11 mouse cellular contexts compared by ENCODE assay signal in genomic region chr15:89592548-89592947, GRCm38 (mm10). TPM values are rescaled to one million over a fixed set of nuclear protein-coding genes. Genes with fewer than 3 reads are reported as not detected.
DNase-seq lines count a peak whose midpoint lies in the region; ATAC-seq and TF ChIP-seq lines count a peak whose summit lies in the region.
"Had no signal": no experiment of that assay in that cellular context is flagged by ENCODE, and none has a peak within 500 bp of the region (broad histone marks: within the 10 kb centered on the region; RNA-seq: fewer than 3 reads in every experiment).

No protein-coding gene starts in this region.

- DNase-seq in liver, postnatal 0 days = no peak
- no peak for DNase-seq in forebrain, embryonic 14.5 days (ENCODE audit: low spot score)
- DNase-seq in limb, embryonic 14.5 days (ENCODE audit: low spot score) = peak; percentile 10
- DNase-seq in left cerebral cortex, postnatal 14 days (ENCODE audit: low spot score in 2 of 2) = no peak
- no peak for DNase-seq in kidney, adult 2 months
- DNase-seq: kidney, adult 18-20 months; lung, postnatal 10 days had no signal

- no peak for ATAC-seq in liver, embryonic 12.5 days
- ATAC-seq in liver, postnatal 0 days = no peak
- peak; percentile 15 for ATAC-seq in forebrain, embryonic 14.5 days
- ATAC-seq in limb, embryonic 14.5 days (ENCODE audit: low FRiP score, low read depth) = no peak
- no peak for ATAC-seq in stomach, embryonic 15.5 days (ENCODE audit: insufficient read depth, low FRiP score, low read depth)
- ATAC-seq in megakaryocyte-erythroid progenitor cell, adult 5-6 weeks (replicated peaks; ENCODE audit: low FRiP score, low TSS enrichment, poor library complexity, severe bottlenecking) = no peak

- no peak overlapping the region for H3K9ac ChIP-seq in liver, embryonic 12.5 days
- H3K9ac ChIP-seq in liver, postnatal 0 days (replicated peaks) = no peak overlapping the region
- peak overlapping the region; percentile 80 for H3K9ac ChIP-seq in forebrain, embryonic 14.5 days (ENCODE audit: low read length)
- H3K9ac ChIP-seq in limb, embryonic 14.5 days (ENCODE audit: low read depth, low read length, severe bottlenecking) = peak overlapping the region; percentile 73
- H3K9ac ChIP-seq in stomach, embryonic 15.5 days = no peak overlapping the region

- H3K4me3 ChIP-seq in liver, embryonic 12.5 days = 0 out of 2 replicates have a peak overlapping the region, but pooled peaks have one; percentile 72
- H3K4me3 ChIP-seq in liver, postnatal 0 days (ENCODE audit: low read depth, low read length) = no peak overlapping the region
- no peak overlapping the region for H3K4me3 ChIP-seq in forebrain, embryonic 14.5 days (ENCODE audit: low read depth, low read length)
- H3K4me3 ChIP-seq in limb, embryonic 14.5 days (replicated peaks; ENCODE audit: low read length) = peak overlapping the region; percentile 70; the same call in 1 of the 2 replicates
- H3K4me3 ChIP-seq in stomach, embryonic 15.5 days (replicated peaks) = peak overlapping the region; percentile 64; the same call in 1 of the 2 replicates
- H3K4me3 ChIP-seq in kidney, adult 2 months (ENCODE audit: insufficient read depth, low read depth, low read length) = no peak overlapping the region

- no peaks in the 10 kb centered on the region for H3K36me3 ChIP-seq in liver, embryonic 12.5 days
- no peaks in the 10 kb centered on the region for H3K36me3 ChIP-seq in liver, postnatal 0 days (replicated peaks; ENCODE audit: insufficient read depth, low read length)
- H3K36me3 ChIP-seq in forebrain, embryonic 14.5 days (ENCODE audit: control insufficient read depth, insufficient read depth, low read length) = peaks cover 8% of the 10 kb centered on the region; the same call in 1 of the 2 replicates
- peaks cover 5% of the 10 kb centered on the region; the same call in 1 of the 2 replicates for H3K36me3 ChIP-seq in limb, embryonic 14.5 days (ENCODE audit: control insufficient read depth, insufficient read depth, low read length)
- H3K36me3 ChIP-seq in stomach, embryonic 15.5 days = no peaks in the 10 kb centered on the region
- H3K36me3 ChIP-seq in kidney, adult 2 months (ENCODE audit: control insufficient read depth, insufficient read depth, low read length) = no peaks in the 10 kb centered on the region

- intact Hi-C loops in left cerebral cortex, postnatal 14 days (cut with DNase I) = no loop called here

- H3K4me1 ChIP-seq in liver, embryonic 12.5 days = peaks cover 19% of the 10 kb centered on the region
- H3K4me1 ChIP-seq in liver, postnatal 0 days (ENCODE audit: insufficient read depth) = peaks cover 5% of the 10 kb centered on the region
- H3K4me1 ChIP-seq in forebrain, embryonic 14.5 days (ENCODE audit: control insufficient read depth, insufficient read depth, low read length) = peaks cover 5% of the 10 kb centered on the region; the same call in 1 of the 2 replicates
- H3K4me1 ChIP-seq in limb, embryonic 14.5 days (ENCODE audit: control insufficient read depth, insufficient read depth, low read length) = peaks cover 8% of the 10 kb centered on the region
- no peaks in the 10 kb centered on the region for H3K4me1 ChIP-seq in stomach, embryonic 15.5 days
- H3K4me1 ChIP-seq in kidney, adult 2 months (ENCODE audit: control insufficient read depth, insufficient read depth, low read length) = peaks cover 4% of the 10 kb centered on the region; the same call in 1 of the 2 replicates

- no peak overlapping the region for H3K27ac ChIP-seq in liver, embryonic 12.5 days
- no peak overlapping the region for H3K27ac ChIP-seq in liver, postnatal 0 days (ENCODE audit: low read depth)
- H3K27ac ChIP-seq in forebrain, embryonic 14.5 days (ENCODE audit: low read depth, low read length) = no peak overlapping the region
- no peak overlapping the region for H3K27ac ChIP-seq in limb, embryonic 14.5 days (replicated peaks; ENCODE audit: low read depth, low read length)
- no peak overlapping the region for H3K27ac ChIP-seq in stomach, embryonic 15.5 days
- no peak overlapping the region for H3K27ac ChIP-seq in kidney, adult 2 months (ENCODE audit: insufficient read depth, low read depth, low read length)

- peak overlapping the region; percentile 74 for H3K4me2 ChIP-seq in liver, embryonic 12.5 days
- H3K4me2 ChIP-seq in liver, postnatal 0 days (ENCODE audit: low read depth, low read length) = no peak overlapping the region
- H3K4me2 ChIP-seq in forebrain, embryonic 14.5 days (ENCODE audit: low read length) = peak overlapping the region; percentile 74
- H3K4me2 ChIP-seq in limb, embryonic 14.5 days (replicated peaks; ENCODE audit: low read depth, low read length, severe bottlenecking) = peak overlapping the region; percentile 82
- H3K4me2 ChIP-seq in stomach, embryonic 15.5 days = peak overlapping the region; percentile 86; the same call in 1 of the 2 replicates

- H3K27me3 ChIP-seq in liver, embryonic 12.5 days (replicated peaks) = no peaks in the 10 kb centered on the region; the same call in 1 of the 2 replicates
- no peaks in the 10 kb centered on the region for H3K27me3 ChIP-seq in liver, postnatal 0 days (ENCODE audit: insufficient read depth, low read length)
- no peaks in the 10 kb centered on the region for H3K27me3 ChIP-seq in forebrain, embryonic 14.5 days (replicated peaks; ENCODE audit: control insufficient read depth, insufficient read depth, low read length)
- no peaks in the 10 kb centered on the region for H3K27me3 ChIP-seq in limb, embryonic 14.5 days (ENCODE audit: control insufficient read depth, insufficient read depth, low read length)
- H3K27me3 ChIP-seq in stomach, embryonic 15.5 days (replicated peaks) = no peaks in the 10 kb centered on the region
- no peaks in the 10 kb centered on the region for H3K27me3 ChIP-seq in kidney, adult 2 months (replicated peaks; ENCODE audit: control insufficient read depth, insufficient read depth, low read length)

- no peak for TF ChIP-seq EP300 in liver, postnatal 0 days (IDR thresholded peaks at IDR 0.05; ENCODE audit: low read depth)

- no peak for TF ChIP-seq POLR2A in limb, embryonic 14.5 days (IDR thresholded peaks at IDR 0.05; ENCODE audit: borderline replicate concordance, extremely low read depth, insufficient read depth, insufficient read length)
- no peak for TF ChIP-seq POLR2A in kidney, adult 2 months (IDR thresholded peaks at IDR 0.05; ENCODE audit: low read depth, low read length)

- 42% methylated on average over 4 of the region's 4 CpGs for WGBS in liver, embryonic 12.5 days (ENCODE audit: insufficient replicate concordance)
- WGBS in liver, postnatal 0 days (ENCODE audit: insufficient replicate concordance) = 54% methylated on average over 4 of the region's 4 CpGs
- WGBS in forebrain, embryonic 14.5 days = 39% methylated on average over 4 of the region's 4 CpGs
- 54% methylated on average over 3 of the region's 4 CpGs for WGBS in limb, embryonic 14.5 days
- 53% methylated on average over 4 of the region's 4 CpGs for WGBS in stomach, embryonic 15.5 days
- WGBS in kidney, adult 2 months = 53% methylated on average over 4 of the region's 4 CpGs

- no peaks in the 10 kb centered on the region for H3K9me3 ChIP-seq in liver, embryonic 12.5 days (replicated peaks)
- H3K9me3 ChIP-seq in liver, postnatal 0 days (ENCODE audit: low read length) = no peaks in the 10 kb centered on the region
- H3K9me3 ChIP-seq in forebrain, embryonic 14.5 days (replicated peaks; ENCODE audit: control insufficient read depth, low read length) = no peaks in the 10 kb centered on the region
- H3K9me3 ChIP-seq in limb, embryonic 14.5 days (ENCODE audit: control insufficient read depth, low read length) = no peaks in the 10 kb centered on the region
- no peaks in the 10 kb centered on the region for H3K9me3 ChIP-seq in stomach, embryonic 15.5 days

- TF ChIP-seq CTCF in liver, postnatal 0 days (IDR thresholded peaks at IDR 0.05; ENCODE audit: low read depth) = no peak
- no peak for TF ChIP-seq CTCF in kidney, adult 2 months (conservative IDR thresholded peaks at IDR 0.05; ENCODE audit: insufficient read depth, insufficient read length, low read depth, low read length)

RNA-seq across cellular contexts. Expression of gene Rabl2, which starts 0.8 kb away (rescaled TPM):
- polyA plus RNA-seq in liver, embryonic 12.5 days (2016; fragmentation: Nextera tagmentation; extraction: Ambion mirVana) = 10.3 and 11.2 TPM in 2 replicates
- 2.8 and 3.2 TPM in 2 replicates for polyA plus RNA-seq in liver, postnatal 0 days (2015; fragmentation: Nextera tagmentation; extraction: Ambion mirVana)
- 61.9 and 67.0 TPM in 2 replicates for polyA plus RNA-seq in forebrain, embryonic 14.5 days (2014; fragmentation: Nextera tagmentation; extraction: Ambion mirVana)
- 69.2 and 69.6 TPM in 2 replicates for polyA plus RNA-seq in limb, embryonic 14.5 days (2012; rRNA removed)
- 42.4 and 51.1 TPM in 2 replicates for polyA plus RNA-seq in limb, embryonic 14.5 days (2014; fragmentation: Nextera tagmentation; extraction: Ambion mirVana)
- polyA plus RNA-seq in stomach, embryonic 15.5 days (2015; fragmentation: Nextera tagmentation; extraction: Ambion mirVana) = 34.6 and 37.6 TPM in 2 replicates
- 10 to 100 TPM; 33.4 to 38.3 TPM for total RNA-seq in left cerebral cortex, postnatal 14 days (2021)
- total RNA-seq in megakaryocyte-erythroid progenitor cell, adult 5-6 weeks (2014; fragmentation: Nextera tagmentation) = 11.1 and 16.6 TPM in 2 replicates
- 8.4 and 11.7 TPM in 2 replicates for total RNA-seq in megakaryocyte-erythroid progenitor cell, adult 5-6 weeks (2017)
- 16.9 and 18.1 TPM in 2 replicates for polyA plus RNA-seq in kidney, adult 2 months (2012; rRNA removed)

RNA-seq across cellular contexts. Expression of gene Acr, which starts 24.4 kb away (rescaled TPM):
- polyA plus RNA-seq in liver, embryonic 12.5 days (2016; fragmentation: Nextera tagmentation; extraction: Ambion mirVana) = not detected in 2 replicates
- polyA plus RNA-seq in liver, postnatal 0 days (2015; fragmentation: Nextera tagmentation; extraction: Ambion mirVana) = 0.09 TPM in 1 of 2 replicates, not detected in the other
- 0.63 and 1.2 TPM in 2 replicates for polyA plus RNA-seq in forebrain, embryonic 14.5 days (2014; fragmentation: Nextera tagmentation; extraction: Ambion mirVana)
- polyA plus RNA-seq in limb, embryonic 14.5 days (2012; rRNA removed) = 1.4 and 2.5 TPM in 2 replicates
- 0.21 and 0.61 TPM in 2 replicates for polyA plus RNA-seq in limb, embryonic 14.5 days (2014; fragmentation: Nextera tagmentation; extraction: Ambion mirVana)
- 0.14 and 0.23 TPM in 2 replicates for polyA plus RNA-seq in stomach, embryonic 15.5 days (2015; fragmentation: Nextera tagmentation; extraction: Ambion mirVana)
- total RNA-seq in left cerebral cortex, postnatal 14 days (2021) = 1 to 10 TPM; 1.2 to 1.3 TPM
- total RNA-seq in megakaryocyte-erythroid progenitor cell, adult 5-6 weeks (2014; fragmentation: Nextera tagmentation) = 1.3 and 4.0 TPM in 2 replicates
- total RNA-seq in megakaryocyte-erythroid progenitor cell, adult 5-6 weeks (2017) = not detected in 2 replicates
- polyA plus RNA-seq in kidney, adult 2 months (2012; rRNA removed) = 0.58 and 0.74 TPM in 2 replicates
- polyA plus RNA-seq: erythroblast, embryonic 14.5 days had no signal

Comparison
In these comparisons a context has a peak if more than half of its experiments do, and no peak if none do; other contexts are left out.
1. H3K4me3 ChIP-seq: peak in liver, embryonic 12.5 days (single experiment), limb, embryonic 14.5 days (single experiment) and stomach, embryonic 15.5 days (single experiment); none in liver, postnatal 0 days (single experiment), forebrain, embryonic 14.5 days (single experiment) and kidney, adult 2 months (single experiment).
2. H3K9ac ChIP-seq: peak in forebrain, embryonic 14.5 days (single experiment) and limb, embryonic 14.5 days (single experiment); none in liver, embryonic 12.5 days (single experiment), liver, postnatal 0 days (single experiment) and stomach, embryonic 15.5 days (single experiment).